Mouse (Mus musculus) lung, postnatal 25 days (tissue): ENCODE results near the gene Fam13c.

Source experiments
- DNase-seq: peaks from one replicate; pipeline ENCODE4 v3.0.0; 2022; ENCODE audit warnings: low spot score

The Fam13c gene

GRCm38 (mm10) chr10:70520143-70521131 lies 80.2 kb downstream of the Fam13c start:
- no peak for DNase-seq

GRCm38 (mm10) chr10:70521379-70521778 lies 81.1 kb downstream of the Fam13c start:
- DNase-seq, result no peak

GRCm38 (mm10) chr10:70530185-70530823 lies 90.0 kb downstream of the Fam13c start:
- no peak for DNase-seq

- no peak for DNase-seq
Measured at GRCm38 (mm10) chr10:70532249-70532648, 92.0 kb downstream of the Fam13c start.

GRCm38 (mm10) chr10:70533301-70533781 lies 93.1 kb downstream of the Fam13c start:
- no peak for DNase-seq

- no peak for DNase-seq
Measured at GRCm38 (mm10) chr10:70533986-70534385, 93.7 kb downstream of the Fam13c start.

- DNase-seq, result no peak
Measured at GRCm38 (mm10) chr10:70534571-70534970, 94.3 kb downstream of the Fam13c start.

GRCm38 (mm10) chr10:70535401-70535800 lies 95.1 kb downstream of the Fam13c start:
- no peak for DNase-seq

- DNase-seq, result no peak
Measured at GRCm38 (mm10) chr10:70537694-70538093, 97.4 kb downstream of the Fam13c start.

GRCm38 (mm10) chr10:70539251-70539650 lies 99.0 kb downstream of the Fam13c start:
- no peak for DNase-seq

- DNase-seq, result no peak
Measured at GRCm38 (mm10) chr10:70540456-70541195, 100.3 kb downstream of the Fam13c start.

- DNase-seq, result no peak
Measured at GRCm38 (mm10) chr10:70542857-70543256, 102.6 kb downstream of the Fam13c start.

- DNase-seq, result no peak
Measured at GRCm38 (mm10) chr10:70552531-70552930, 112.2 kb downstream of the Fam13c start.

- DNase-seq, result peak; percentile 45
Measured at GRCm38 (mm10) chr10:70563636-70564035, 123.4 kb downstream of the Fam13c start.

- DNase-seq, result peak; percentile 13
Measured at GRCm38 (mm10) chr10:70581556-70582211, 141.4 kb downstream of the Fam13c start.

GRCm38 (mm10) chr10:70584171-70584570 lies 143.9 kb downstream of the Fam13c start:
- no peak for DNase-seq

- no peak for DNase-seq
Measured at GRCm38 (mm10) chr10:70586876-70587405, 146.7 kb downstream of the Fam13c start.

GRCm38 (mm10) chr10:70594007-70594406 lies 153.7 kb downstream of the Fam13c start:
- no peak for DNase-seq

GRCm38 (mm10) chr10:70598081-70598515 lies 157.8 kb downstream of the Fam13c start:
- DNase-seq, result no peak

- DNase-seq, result no peak
Measured at GRCm38 (mm10) chr10:70598516-70599125, 158.3 kb downstream of the Fam13c start.
